Mouse (Mus musculus): ENCODE data around the gene Ank2.
A peak's percentile ranks its signal among the peaks of the same experiment; 100 is the strongest.

GRCm38 (mm10) chr3:127446173-127446572 lies 53.0 kb downstream of the Ank2 start:
- TF ChIP-seq CTCF (IDR thresholded peaks at IDR 0.05; ENCODE audit: extremely low read depth, insufficient read length, insufficient replicate concordance, low read depth, low read length) (peak; percentile 49; the same call in 1 of the 2 replicates), POLR2A (IDR thresholded peaks at IDR 0.05; ENCODE audit: low read depth, low read length) (no peak)

All from small intestine, adult 2 months (tissue).